Mouse (Mus musculus) activated CD4-positive, CD25-positive, alpha-beta regulatory T cell (primary cell): Measurements from ENCODE around the gene Timm8a2. TPM values are rescaled to one million over a fixed set of nuclear protein-coding genes. Genes with fewer than 3 reads are reported as not detected.

Experiments used
- polyA plus RNA-seq, 2 experiments: library from polyadenylated mRNA; unstranded; fragments of 100-300 nt; shearing (Covaris generic); gene quantifications; one replicate each; pipeline ENCODE4 v1.2.1; 2017

Gene Timm8a2
- polyA plus RNA-seq = not detected

GRCm38 (mm10) chr14:122034451-122034850 lies at the start of gene Timm8a2:
Gene Timm8a2, plus strand, starts transcription at chr14:122034674.

Other genes starting within 250 kb of the Timm8a2 start
- gene Dock9, start 236.8 kb upstream of the Timm8a2 start, polyA plus RNA-seq = 1 to 10 TPM; 5.2 to 6.4 TPM
- gene Ubac2, start 156.1 kb upstream of the Timm8a2 start, polyA plus RNA-seq = 100 to 1,000 TPM; 146 to 183 TPM
- gene Gpr18, start 118.9 kb upstream of the Timm8a2 start, polyA plus RNA-seq = 100 to 1,000 TPM in 1 of 2 experiments, 10 to 100 TPM in 1; 69.5 to 112 TPM
- 100 to 1,000 TPM in 1 of 2 experiments, 10 to 100 TPM in 1; 56.9 to 130 TPM for gene Gpr183, start 69.5 kb upstream of the Timm8a2 start, polyA plus RNA-seq
- gene Tm9sf2, start 72.4 kb downstream of the Timm8a2 start, polyA plus RNA-seq = 100 to 1,000 TPM; 159 to 188 TPM
- gene Clybl, start 147.0 kb downstream of the Timm8a2 start, polyA plus RNA-seq = 1 to 10 TPM; 8.6 to 9.1 TPM